8 mouse cellular contexts compared by ENCODE assay signal in genomic region chr5:117087718-117088117, GRCm38 (mm10). TPM values are rescaled to one million over a fixed set of nuclear protein-coding genes. Genes with fewer than 3 reads are reported as not detected.
DNase-seq lines count a peak whose midpoint lies in the region; ATAC-seq lines count a peak whose summit lies in the region.

No protein-coding gene starts in this region.

- 0 out of 2 replicates have a peak, but pooled peaks cover 3% of the 10 kb centered on the region for H3K4me1 ChIP-seq in hindbrain, embryonic 14.5 days (replicated peaks; ENCODE audit: control insufficient read depth, insufficient read depth, low read length)
- H3K4me1 ChIP-seq in midbrain, embryonic 16.5 days (ENCODE audit: control insufficient read depth, insufficient read depth, low read length), result peaks cover 9% of the 10 kb centered on the region

- H3K9ac ChIP-seq in hindbrain, embryonic 14.5 days, result peak overlapping the region; percentile 38
- peak overlapping the region; percentile 35; the same call in 1 of the 2 replicates for H3K9ac ChIP-seq in midbrain, embryonic 16.5 days (ENCODE audit: low read depth, low read length)

- 9% methylated on average over 13 of the region's 13 CpGs for WGBS in hindbrain, embryonic 14.5 days
- WGBS in midbrain, embryonic 16.5 days, result 5% methylated on average over 13 of the region's 13 CpGs

- ATAC-seq in frontal cortex, adult (ENCODE audit: low TSS enrichment), result peak; percentile 91
- ATAC-seq in hindbrain, embryonic 14.5 days (ENCODE audit: low FRiP score), result no peak
- ATAC-seq in midbrain, embryonic 16.5 days, result no peak

- H3K27me3 ChIP-seq in hindbrain, embryonic 14.5 days (ENCODE audit: control insufficient read depth, insufficient read depth, low read length), result no peaks in the 10 kb centered on the region
- no peaks in the 10 kb centered on the region for H3K27me3 ChIP-seq in midbrain, embryonic 16.5 days (ENCODE audit: control insufficient read depth, insufficient read depth, low read depth, low read length)

- H3K27ac ChIP-seq in hindbrain, embryonic 14.5 days, result no peak overlapping the region
- H3K27ac ChIP-seq in midbrain, embryonic 16.5 days (ENCODE audit: low read length), result no peak overlapping the region

- H3K36me3 ChIP-seq in hindbrain, embryonic 14.5 days (replicated peaks; ENCODE audit: control insufficient read depth, insufficient read depth), result peaks cover 21% of the 10 kb centered on the region
- H3K36me3 ChIP-seq in midbrain, embryonic 16.5 days (ENCODE audit: control insufficient read depth, insufficient read depth, low read length), result peaks cover 16% of the 10 kb centered on the region

- DNase-seq in frontal cortex, postnatal 10 days (ENCODE audit: low spot score in 2 of 2), result no peak
- DNase-seq in embryo, embryonic 10.5 days (ENCODE audit: low spot score), result peak; percentile 30
- DNase-seq in hindbrain, embryonic 14.5 days (ENCODE audit: low spot score), result peak; percentile 61
- no peak for DNase-seq in frontal cortex, postnatal 25 days (ENCODE audit: low spot score in 2 of 2)
- DNase-seq in layer of hippocampus, adult 18-20 months (ENCODE audit: low spot score in 2 of 2), result no peak
- no peak for DNase-seq in layer of hippocampus, adult 9-11 months

- H3K4me2 ChIP-seq in hindbrain, embryonic 14.5 days (replicated peaks), result peak overlapping the region; percentile 40
- peak overlapping the region; percentile 47 for H3K4me2 ChIP-seq in midbrain, embryonic 16.5 days (ENCODE audit: low read length)

- H3K4me3 ChIP-seq in hindbrain, embryonic 14.5 days (replicated peaks; ENCODE audit: low read length), result no peak overlapping the region
- peak overlapping the region; percentile 19; the same call in 1 of the 2 replicates for H3K4me3 ChIP-seq in midbrain, embryonic 16.5 days (ENCODE audit: low read depth, low read length)

- no peaks in the 10 kb centered on the region for H3K9me3 ChIP-seq in hindbrain, embryonic 14.5 days (ENCODE audit: control insufficient read depth, low read length)
- H3K9me3 ChIP-seq in midbrain, embryonic 16.5 days (replicated peaks; ENCODE audit: control insufficient read depth, low read length, poor library complexity, severe bottlenecking), result no peaks in the 10 kb centered on the region; the same call in 1 of the 2 replicates

RNA-seq across cellular contexts. Expression of gene Suds3, which starts 28.2 kb away (rescaled TPM):
- polyA plus RNA-seq in hindbrain, embryonic 14.5 days (2014; fragmentation: Nextera tagmentation; extraction: Ambion mirVana), result 52.8 and 58.4 TPM in 2 replicates
- 82.3 and 83.6 TPM in 2 replicates for polyA plus RNA-seq in midbrain, embryonic 16.5 days (2015; fragmentation: Nextera tagmentation; extraction: Ambion mirVana)
- 100 to 1,000 TPM; 132 to 151 TPM for total RNA-seq in layer of hippocampus, adult 18-20 months (2021)

RNA-seq across cellular contexts. Expression of gene Taok3, which starts 32.2 kb away (rescaled TPM):
- 50.4 and 62.3 TPM in 2 replicates for polyA plus RNA-seq in hindbrain, embryonic 14.5 days (2014; fragmentation: Nextera tagmentation; extraction: Ambion mirVana)
- 67.1 and 69.2 TPM in 2 replicates for polyA plus RNA-seq in midbrain, embryonic 16.5 days (2015; fragmentation: Nextera tagmentation; extraction: Ambion mirVana)
- 10 to 100 TPM; 59.1 to 61.8 TPM for total RNA-seq in layer of hippocampus, adult 18-20 months (2021)

Comparison
In these comparisons a context has a peak if more than half of its experiments do, and no peak if none do; other contexts are left out.
1. DNase-seq: peak in embryo, embryonic 10.5 days (single experiment) and hindbrain, embryonic 14.5 days (single experiment); none in frontal cortex, postnatal 10 days (0 of 2), frontal cortex, postnatal 25 days (0 of 2), layer of hippocampus, adult 18-20 months (0 of 2) and layer of hippocampus, adult 9-11 months (single experiment).